In genomic region chr8:83426104-83426759, GRCm38 (mm10) we compare ENCODE assay signal across 28 mouse cellular contexts. TPM values are rescaled to one million over a fixed set of nuclear protein-coding genes. Genes with fewer than 3 reads are reported as not detected.
DNase-seq lines count a peak whose midpoint lies in the region; ATAC-seq and TF ChIP-seq lines count a peak whose summit lies in the region.
"Had no signal": no experiment of that assay in that cellular context is flagged by ENCODE, and none has a peak within 500 bp of the region (broad histone marks: within the 10 kb centered on the region; RNA-seq: fewer than 3 reads in every experiment).

No protein-coding gene starts in this region.

- H3K27me3 ChIP-seq in liver, embryonic 14.5 days (ENCODE audit: control insufficient read depth, insufficient read depth, low read length): no peaks in the 10 kb centered on the region
- no peaks in the 10 kb centered on the region for H3K27me3 ChIP-seq in liver, embryonic 11.5 days (replicated peaks; ENCODE audit: control insufficient read depth, insufficient read depth, low read length)
- H3K27me3 ChIP-seq in liver, embryonic 15.5 days: no peaks in the 10 kb centered on the region
- H3K27me3 ChIP-seq: embryonic facial prominence, embryonic 15.5 days; hindbrain, embryonic 15.5 days; limb, embryonic 12.5 days; stomach, embryonic 15.5 days had no signal

- in situ Hi-C loops in ES-E14 (cut with MboI; ENCODE audit: low sequenced_read_pairs in 2 of 2, unreplicated experiment in 2 of 2): no loop called here

- no peak overlapping the region for H3K9ac ChIP-seq in liver, embryonic 14.5 days (replicated peaks)
- no peak overlapping the region for H3K9ac ChIP-seq in liver, embryonic 11.5 days (ENCODE audit: low read depth, low read length)
- H3K9ac ChIP-seq in ES-E14 (ENCODE audit: insufficient read depth, low read depth, low read length, poor library complexity, severe bottlenecking): no peak overlapping the region
- no peak overlapping the region for H3K9ac ChIP-seq in liver, embryonic 15.5 days
- H3K9ac ChIP-seq: embryonic facial prominence, embryonic 15.5 days; hindbrain, embryonic 15.5 days; limb, embryonic 12.5 days; stomach, embryonic 15.5 days had no signal

- 57% methylated on average over 11 of the region's 11 CpGs for WGBS in liver, embryonic 14.5 days (ENCODE audit: insufficient replicate concordance)
- 70% methylated on average over 11 of the region's 11 CpGs for WGBS in liver, embryonic 11.5 days
- WGBS in liver, embryonic 15.5 days (ENCODE audit: insufficient replicate concordance): 65% methylated on average over 11 of the region's 11 CpGs

- peak overlapping the region; percentile 28; the same call in 1 of the 2 replicates for H3K27ac ChIP-seq in liver, embryonic 14.5 days
- no peak overlapping the region for H3K27ac ChIP-seq in liver, embryonic 11.5 days (ENCODE audit: low read depth, low read length)
- no peak overlapping the region for H3K27ac ChIP-seq in ES-E14 (ENCODE audit: insufficient read depth, low read depth, low read length, poor library complexity, severe bottlenecking)
- peak overlapping the region; percentile 74 for H3K27ac ChIP-seq in liver, embryonic 15.5 days (replicated peaks)
- H3K27ac ChIP-seq: embryonic facial prominence, embryonic 10.5 days; embryonic facial prominence, embryonic 15.5 days; hindbrain, embryonic 15.5 days; left cerebral cortex, adult 2 months; limb, embryonic 12.5 days; stomach, embryonic 15.5 days had no signal

- H3K4me2 ChIP-seq in liver, embryonic 14.5 days (ENCODE audit: low read depth): no peak overlapping the region
- H3K4me2 ChIP-seq in liver, embryonic 11.5 days: no peak overlapping the region
- H3K4me2 ChIP-seq in liver, embryonic 15.5 days: no peak overlapping the region; the same call in 1 of the 2 replicates
- H3K4me2 ChIP-seq: embryonic facial prominence, embryonic 15.5 days; hindbrain, embryonic 15.5 days; limb, embryonic 12.5 days; stomach, embryonic 15.5 days had no signal

- no peaks in the 10 kb centered on the region for H3K36me3 ChIP-seq in liver, embryonic 14.5 days (replicated peaks; ENCODE audit: control insufficient read depth, insufficient read depth, low read depth)
- H3K36me3 ChIP-seq in liver, embryonic 11.5 days (ENCODE audit: control insufficient read depth, insufficient read depth, low read length): no peaks in the 10 kb centered on the region
- peaks cover 4% of the 10 kb centered on the region; the same call in 1 of the 2 replicates for H3K36me3 ChIP-seq in ES-E14 (ENCODE audit: control insufficient read depth, insufficient read depth, low read length, poor library complexity, severe bottlenecking)
- H3K36me3 ChIP-seq in liver, embryonic 15.5 days (replicated peaks): no peaks in the 10 kb centered on the region
- H3K36me3 ChIP-seq: embryonic facial prominence, embryonic 10.5 days; embryonic facial prominence, embryonic 15.5 days; hindbrain, embryonic 15.5 days; limb, embryonic 12.5 days; stomach, embryonic 15.5 days had no signal

- peaks cover 61 to 67% of the 10 kb centered on the region in 2 experiments for H3K4me1 ChIP-seq in liver, embryonic 14.5 days (replicated peaks; ENCODE audit: control insufficient read depth in 2 of 2, insufficient read depth in 2 of 2, low read length in 1 of 2)
- peaks cover 21% of the 10 kb centered on the region for H3K4me1 ChIP-seq in liver, embryonic 11.5 days (replicated peaks; ENCODE audit: control insufficient read depth, insufficient read depth, low read length)
- peaks cover 3% of the 10 kb centered on the region in 2 experiments; a peak in 2 of 4 replicates for H3K4me1 ChIP-seq in ES-E14 (ENCODE audit: control insufficient read depth in 2 of 2, insufficient read depth in 2 of 2, low read length in 2 of 2, poor library complexity in 1 of 2)
- H3K4me1 ChIP-seq in liver, embryonic 15.5 days (replicated peaks): peaks cover 77% of the 10 kb centered on the region
- H3K4me1 ChIP-seq: embryonic facial prominence, embryonic 15.5 days; hindbrain, embryonic 15.5 days; limb, embryonic 12.5 days; stomach, embryonic 15.5 days had no signal

- TF ChIP-seq EP300 in liver, embryonic 14.5 days (IDR thresholded peaks at IDR 0.05; ENCODE audit: low read depth): no peak

- DNase-seq in kidney, adult 11 months: peak; percentile 9
- no peak for DNase-seq in kidney, postnatal 14 days
- DNase-seq in liver, embryonic 14.5 days (ENCODE audit: low read depth in 3 of 3, low spot score in 3 of 3): no peak
- DNase-seq in liver, embryonic 11.5 days (ENCODE audit: low spot score): no peak
- peak; percentile 48 for DNase-seq in ES-E14 (ENCODE audit: low read depth, low spot score)
- DNase-seq in urinary bladder, postnatal 25 days (ENCODE audit: low spot score): no peak
- DNase-seq in ovary, postnatal 10 days (ENCODE audit: low spot score): no peak
- DNase-seq: adrenal gland, adult 8-10 months; cerebellum, adult 2 months; cerebellum, postnatal 25 days; gastrocnemius, postnatal 14 days; heart, adult 18-20 months; kidney, adult 18-20 months; kidney, postnatal 25 days; midbrain, embryonic 14.5 days; right cerebral cortex, postnatal 25 days had no signal

- no peak for TF ChIP-seq CTCF in liver, embryonic 14.5 days (IDR thresholded peaks at IDR 0.05; ENCODE audit: low read depth)

- H3K9me3 ChIP-seq in liver, embryonic 14.5 days (ENCODE audit: control insufficient read depth, low read length): no peaks in the 10 kb centered on the region
- H3K9me3 ChIP-seq in liver, embryonic 11.5 days (ENCODE audit: control insufficient read depth, low read length): no peaks in the 10 kb centered on the region
- H3K9me3 ChIP-seq in ES-E14 (ENCODE audit: control insufficient read depth, insufficient read depth, low read depth, low read length): no peaks in the 10 kb centered on the region
- H3K9me3 ChIP-seq in liver, embryonic 15.5 days (replicated peaks): no peaks in the 10 kb centered on the region
- H3K9me3 ChIP-seq: embryonic facial prominence, embryonic 10.5 days; embryonic facial prominence, embryonic 15.5 days; hindbrain, embryonic 15.5 days; limb, embryonic 12.5 days; stomach, embryonic 15.5 days had no signal

- ATAC-seq in liver, embryonic 14.5 days (ENCODE audit: insufficient read depth): no peak
- no peak for ATAC-seq in liver, embryonic 11.5 days (replicated peaks; ENCODE audit: low FRiP score)
- no peak for ATAC-seq in liver, embryonic 15.5 days (ENCODE audit: insufficient read depth)
- ATAC-seq: forebrain, embryonic 14.5 days; inflammation-experienced regulatory T-cells, adult 6 months had no signal

- no peak overlapping the region for H3K4me3 ChIP-seq in liver, embryonic 14.5 days (ENCODE audit: insufficient read depth in 1 of 2, low read depth in 2 of 2, low read length in 2 of 2)
- no peak overlapping the region for H3K4me3 ChIP-seq in liver, embryonic 11.5 days (ENCODE audit: low read depth, low read length)
- H3K4me3 ChIP-seq in ES-E14 (ENCODE audit: insufficient read depth in 1 of 2, low read depth in 1 of 2, low read length in 2 of 2, poor library complexity in 1 of 2, severe bottlenecking in 1 of 2): no peak overlapping the region
- H3K4me3 ChIP-seq in liver, embryonic 15.5 days (replicated peaks): no peak overlapping the region
- H3K4me3 ChIP-seq: embryonic facial prominence, embryonic 10.5 days; embryonic facial prominence, embryonic 15.5 days; hindbrain, embryonic 15.5 days; left cerebral cortex, adult 2 months; limb, embryonic 12.5 days; stomach, embryonic 15.5 days had no signal

TF ChIP-seq in ES-E14, 5 proteins besides CTCF, POLR2A, EP300 and RAD21:
- TF ChIP-seq CHD2 (IDR thresholded peaks at IDR 0.05; ENCODE audit: low read depth, low read length) (no peak), ZNF384 (IDR thresholded peaks at IDR 0.05; ENCODE audit: low read depth, low read length) (no peak), ZC3H11A (IDR thresholded peaks at IDR 0.05; ENCODE audit: borderline replicate concordance, low read depth, low read length) (no peak), MAFK (IDR thresholded peaks at IDR 0.05; ENCODE audit: insufficient read depth, low read depth, low read length) (no peak), HCFC1 (IDR thresholded peaks at IDR 0.05; ENCODE audit: borderline replicate concordance, insufficient read depth, low read length) (no peak)
TF ChIP-seq in ES-E14: peak in this region for 0.

RNA-seq across cellular contexts. Expression of gene Scoc, which starts 32.0 kb away (rescaled TPM):
- polyA plus RNA-seq in liver, embryonic 14.5 days (2012; rRNA removed): 23.6 and 40.3 TPM in 2 replicates
- polyA plus RNA-seq in liver, embryonic 14.5 days (2014; fragmentation: Nextera tagmentation; extraction: Ambion mirVana): 65.5 and 72.5 TPM in 2 replicates
- polyA plus RNA-seq in liver, embryonic 11.5 days (2014; fragmentation: Nextera tagmentation; extraction: Ambion mirVana): 83.3 and 91.0 TPM in 2 replicates
- 40.8 and 76.5 TPM in 2 replicates for total RNA-seq in ES-E14 (2012; rRNA removed)
- 45.8 and 53.8 TPM in 2 replicates for polyA plus RNA-seq in liver, embryonic 15.5 days (2015; fragmentation: Nextera tagmentation; extraction: Ambion mirVana)

RNA-seq across cellular contexts. Expression of gene Clgn, which starts 36.6 kb away (rescaled TPM):
- polyA plus RNA-seq in liver, embryonic 14.5 days (2012; rRNA removed): 0.12 and 0.26 TPM in 2 replicates
- 0.39 and 0.54 TPM in 2 replicates for polyA plus RNA-seq in liver, embryonic 14.5 days (2014; fragmentation: Nextera tagmentation; extraction: Ambion mirVana)
- 0.62 and 0.87 TPM in 2 replicates for polyA plus RNA-seq in liver, embryonic 11.5 days (2014; fragmentation: Nextera tagmentation; extraction: Ambion mirVana)
- total RNA-seq in ES-E14 (2012; rRNA removed): 13.0 and 19.2 TPM in 2 replicates
- 0.22 and 0.28 TPM in 2 replicates for polyA plus RNA-seq in liver, embryonic 15.5 days (2015; fragmentation: Nextera tagmentation; extraction: Ambion mirVana)
- total RNA-seq: gastrocnemius, postnatal 14 days; heart, adult 18-20 months; hematopoietic stem cell, adult 5-6 weeks; monocyte, adult 5-6 weeks had no signal
- polyA plus RNA-seq: C2C12 had no signal

Comparison
In these comparisons a context has a peak if more than half of its experiments do, and no peak if none do; other contexts are left out.
1. DNase-seq: peak in kidney, adult 11 months (single experiment) and ES-E14 (single experiment); none in kidney, postnatal 14 days (single experiment), liver, embryonic 14.5 days (0 of 3), liver, embryonic 11.5 days (single experiment), urinary bladder, postnatal 25 days (single experiment) and ovary, postnatal 10 days (single experiment).
2. H3K27ac ChIP-seq: peak in liver, embryonic 14.5 days (single experiment) and liver, embryonic 15.5 days (single experiment); none in liver, embryonic 11.5 days (single experiment) and ES-E14 (single experiment).